Mouse (Mus musculus) cortical plate, adult 2 months (tissue): ENCODE measurements around the gene Eml6. TPM values are rescaled to one million over a fixed set of nuclear protein-coding genes. Genes with fewer than 3 reads are reported as not detected.

Experiments
- H3K27ac ChIP-seq: fragments of 200-500 bp; 2 replicates; pipeline ENCODE4 v1.5.1; 2012; ENCODE audit warnings: low read length, control low read depth, inconsistent platforms; ENCODE audit not compliant: insufficient read depth
- H3K4me1 ChIP-seq: fragments of 200-500 bp; 2 replicates; pipeline ENCODE4 v1.6.1; 2011; ENCODE audit warnings: low read length; ENCODE audit not compliant: control insufficient read depth, insufficient read depth
- H3K4me3 ChIP-seq: fragments of 200-500 bp; 2 replicates; pipeline ENCODE4 v1.5.1; 2011; ENCODE audit warnings: mild to moderate bottlenecking, low read length, control low read depth; ENCODE audit not compliant: insufficient read depth
- CTCF ChIP-seq: fragments of 200-500 bp; IDR thresholded peaks from 2 replicates; pipeline ENCODE4 v1.5.1; 2011; ENCODE audit warnings: mild to moderate bottlenecking, control low read depth, low read length; ENCODE audit not compliant: insufficient read depth; ENCODE audit errors: extremely low read depth
- POLR2A ChIP-seq: fragments of 200-500 bp; IDR thresholded peaks from 2 replicates; pipeline ENCODE4 v1.6.1; 2011; ENCODE audit warnings: mild to moderate bottlenecking, low read length, control low read depth; ENCODE audit not compliant: insufficient read depth; ENCODE audit errors: extremely low read depth
- polyA plus RNA-seq: library from polyadenylated mRNA; depleted of rRNA; stranded (reverse); fragments of >200 nt; gene quantifications from 2 replicates; pipeline ENCODE4 v1.2.3, GENCODE M21; 2012; rRNA removed

The Eml6 gene
- polyA plus RNA-seq, result 26.0 and 30.9 TPM in 2 replicates

- 0 out of 2 replicates have a peak within 1 kb of the TSS, but pooled peaks have one; percentile 86 for H3K27ac ChIP-seq
- peak within 1 kb of the TSS; percentile 71 for H3K4me3 ChIP-seq
- TF ChIP-seq POLR2A (peak; percentile 89), CTCF (no peak)
- H3K4me1 ChIP-seq, result no peaks in the 10 kb centered on the region
These were observed at the start of gene Eml6 for GRCm38 (mm10) chr11:30025835-30026472. Gene Eml6, minus strand, starts transcription at chr11:30026033.

DNA sequence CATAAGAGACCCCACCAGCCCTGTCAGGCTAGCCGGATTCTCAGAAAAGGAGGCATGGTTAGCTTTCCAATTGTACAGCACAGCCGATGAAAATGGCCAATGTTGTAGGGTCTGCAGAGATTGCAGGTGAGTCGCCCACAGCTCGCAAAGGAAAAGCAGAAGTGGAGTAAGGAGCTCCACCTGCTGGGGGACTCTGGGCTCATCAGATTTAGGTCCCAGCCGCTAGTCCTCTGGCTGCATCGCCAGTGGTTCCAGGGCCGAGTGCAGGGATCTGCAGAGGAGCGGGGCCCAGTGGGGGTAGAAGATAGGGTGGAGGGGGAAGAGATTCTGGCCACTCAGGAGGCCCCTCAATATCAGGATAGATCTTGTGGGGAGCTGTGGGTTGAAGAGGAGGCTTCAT is 31.5 kb upstream of the Eml6 start:
- no peaks in the 10 kb centered on the region for H3K4me1 ChIP-seq
- TF ChIP-seq CTCF, result peak; percentile 44
- no peak for TF ChIP-seq POLR2A

DNA sequence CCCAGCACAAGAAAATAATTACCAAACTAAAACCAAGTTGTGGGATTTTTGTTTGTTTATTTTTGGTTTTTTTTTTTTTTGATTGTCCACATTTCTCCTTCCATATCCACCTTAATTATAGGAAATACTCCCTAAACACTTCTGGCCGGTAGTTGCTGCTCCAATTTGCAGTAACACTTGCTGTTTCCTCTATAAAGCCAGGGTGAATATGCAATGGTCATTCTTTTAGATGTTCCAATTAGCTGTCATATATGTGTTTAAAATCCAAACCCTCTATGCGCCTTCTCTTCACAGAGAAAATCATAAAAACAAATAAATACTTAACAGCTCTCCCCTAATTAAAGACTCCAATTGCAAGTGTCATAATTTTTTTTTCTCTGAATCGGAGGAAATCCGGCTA is 689 bp downstream of the Eml6 start:
- Histone ChIP-seq H3K27ac (no peak overlapping the region), H3K4me3 (peak overlapping the region; percentile 71), H3K4me1 (no peaks in the 10 kb centered on the region; the same call in 1 of the 2 replicates)
- TF ChIP-seq POLR2A, result no peak
- TF ChIP-seq CTCF, result no peak

More for the DNA sequence above, 31.5 kb upstream of the Eml6 start:
- Histone ChIP-seq H3K4me3 (no peak overlapping the region), H3K27ac (no peak overlapping the region)

DNA sequence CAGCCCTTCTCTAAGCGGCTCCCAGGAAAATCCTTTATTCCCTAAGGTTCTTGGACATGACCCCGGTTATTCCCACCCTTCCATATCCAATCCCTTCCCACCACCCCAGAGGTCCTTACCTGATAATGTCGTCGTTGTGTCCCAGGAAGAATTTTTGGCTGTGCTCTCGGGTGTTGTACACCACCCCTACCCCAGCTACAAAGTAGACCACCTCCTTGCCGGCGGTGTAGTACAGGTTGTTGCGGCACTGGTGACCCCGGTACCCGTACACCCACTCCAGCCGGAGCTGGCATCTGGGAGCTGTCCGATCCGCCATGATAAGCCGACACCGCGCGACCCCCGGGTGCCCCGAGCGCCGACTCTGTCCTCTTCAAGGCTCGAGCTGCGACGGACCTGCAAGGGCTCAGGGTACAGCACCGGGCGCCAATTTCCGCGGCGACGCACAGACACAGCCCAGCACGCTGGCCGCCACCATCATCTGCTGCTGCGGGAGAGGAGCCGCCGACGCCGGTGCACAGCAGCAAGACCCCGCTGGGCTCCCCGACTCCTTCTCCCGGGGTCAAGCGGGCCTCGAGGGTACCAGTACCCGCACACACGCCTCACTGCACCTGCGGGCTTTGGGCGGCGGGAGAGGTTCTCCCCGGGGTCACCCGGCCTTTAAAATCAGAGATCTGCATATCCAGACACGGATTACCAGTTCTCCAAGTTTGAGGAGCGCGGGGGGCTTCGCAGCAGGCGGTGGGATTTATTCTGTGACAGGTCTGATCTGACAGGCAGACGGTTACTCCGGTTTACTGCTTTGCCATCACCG is 1.4 kb downstream of the Eml6 start:
- TF ChIP-seq POLR2A (no peak), CTCF (no peak)

DNA sequence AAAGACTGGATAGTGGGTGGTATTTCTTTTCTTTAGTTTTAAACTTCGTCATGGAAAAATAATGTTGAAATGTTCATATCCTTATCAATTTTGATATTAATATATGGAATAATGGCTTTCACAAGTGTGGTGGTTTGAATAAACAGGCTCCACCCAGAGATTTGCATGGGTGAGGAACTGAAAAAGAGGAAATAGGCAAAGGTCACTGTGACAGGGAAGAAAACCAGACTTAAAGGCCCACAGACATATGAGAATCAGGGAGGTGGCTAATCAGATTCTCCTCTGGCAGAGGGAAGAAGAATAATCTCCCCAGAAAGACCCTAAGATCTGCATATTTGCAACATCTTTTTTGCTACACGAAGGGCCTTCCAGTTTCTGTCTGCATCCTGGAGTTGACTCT is 39.6 kb downstream of the Eml6 start:
- TF ChIP-seq POLR2A (no peak), CTCF (no peak)
- H3K4me3 ChIP-seq, result no peak overlapping the region
- H3K4me1 ChIP-seq, result no peaks in the 10 kb centered on the region
- no peak overlapping the region for H3K27ac ChIP-seq

More for the DNA sequence above, 1.4 kb downstream of the Eml6 start:
- Histone ChIP-seq H3K4me1 (no peaks in the 10 kb centered on the region; the same call in 1 of the 2 replicates), H3K27ac (peak overlapping the region; percentile 86), H3K4me3 (peak overlapping the region; percentile 71)

- H3K4me3 ChIP-seq, result no peak overlapping the region
- TF ChIP-seq CTCF (no peak), POLR2A (no peak)
These were observed 57.0 kb downstream of the Eml6 start for GRCm38 (mm10) chr11:29968874-29969273.

GRCm38 (mm10) chr11:29959366-29959765 is 66.5 kb downstream of the Eml6 start:
- Histone ChIP-seq H3K4me3 (no peak overlapping the region), H3K27ac (no peak overlapping the region), H3K4me1 (no peaks in the 10 kb centered on the region)
- TF ChIP-seq CTCF, result no peak
- no peak for TF ChIP-seq POLR2A

More at GRCm38 (mm10) chr11:29968874-29969273, 57.0 kb downstream of the Eml6 start:
- Histone ChIP-seq H3K4me1 (no peaks in the 10 kb centered on the region), H3K27ac (no peak overlapping the region)

DNA sequence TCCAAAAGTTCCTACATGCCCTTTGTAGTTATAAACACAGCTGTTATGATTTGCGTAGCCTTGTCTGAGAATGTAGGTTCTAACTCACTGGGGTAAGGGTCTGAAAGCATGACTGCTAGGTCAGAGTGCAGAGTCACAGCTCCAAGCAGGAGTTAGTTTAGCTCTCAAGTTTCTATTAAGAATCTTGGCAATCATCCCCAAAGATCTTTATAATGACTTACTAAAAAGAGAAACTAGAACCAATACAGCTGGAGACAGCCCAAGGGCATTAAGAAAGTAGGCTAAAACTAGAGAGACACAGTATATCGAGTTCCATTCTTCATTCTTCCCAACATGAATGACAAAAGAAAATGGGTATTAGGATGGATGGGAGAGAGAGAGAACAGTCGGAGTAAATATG is 81.2 kb downstream of the Eml6 start:
- TF ChIP-seq CTCF, result no peak
- no peak for TF ChIP-seq POLR2A
- no peaks in the 10 kb centered on the region for H3K4me1 ChIP-seq

GRCm38 (mm10) chr11:29924332-29924731 is 101.5 kb downstream of the Eml6 start:
- Histone ChIP-seq H3K27ac (no peak overlapping the region), H3K4me1 (peaks cover 1% of the 10 kb centered on the region; the same call in 1 of the 2 replicates), H3K4me3 (no peak overlapping the region)
- no peak for TF ChIP-seq POLR2A
- no peak for TF ChIP-seq CTCF

More for the DNA sequence above, 81.2 kb downstream of the Eml6 start:
- H3K4me3 ChIP-seq, result no peak overlapping the region
- H3K27ac ChIP-seq, result no peak overlapping the region

- TF ChIP-seq CTCF (no peak), POLR2A (no peak)
- H3K4me1 ChIP-seq, result peaks cover 1% of the 10 kb centered on the region; the same call in 1 of the 2 replicates
- H3K4me3 ChIP-seq, result no peak overlapping the region
- no peak overlapping the region for H3K27ac ChIP-seq
These were observed 102.0 kb downstream of the Eml6 start for GRCm38 (mm10) chr11:29923851-29924250.
